Mouse (Mus musculus) lung, postnatal 0 days (tissue): ENCODE data around the gene Pth2. TPM values are rescaled to one million over a fixed set of nuclear protein-coding genes. Genes with fewer than 3 reads are reported as not detected.
A peak's percentile ranks its signal among the peaks of the same experiment; 100 is the strongest.

Experiments used
- ATAC-seq: fragments of 200-750 bp; cut with Nextera tagmentation; 2 replicates; pipeline ENCODE4 v1.8.0; 2017; ENCODE audit warnings: moderate library complexity
- DNase-seq: peaks from one replicate; pipeline ENCODE4 v3.0.0-alpha.2; 2016; ENCODE audit warnings: low spot score
- H3K27ac ChIP-seq: fragments of 300-500 bp; sonication (generic); 2 replicates; pipeline ENCODE4 v1.5.1; 2014; ENCODE audit warnings: antibody characterized with exemption, mild to moderate bottlenecking, low read length, mixed read lengths
- H3K27me3 ChIP-seq: fragments of 300-500 bp; sonication (generic); replicated peaks from 2 replicates; pipeline ENCODE4 v1.6.1; 2014; ENCODE audit warnings: low read length, mixed read lengths; ENCODE audit not compliant: insufficient read depth
- H3K36me3 ChIP-seq: fragments of 300-500 bp; sonication (generic); 2 replicates; pipeline ENCODE4 v1.6.1; 2014; ENCODE audit warnings: low read length, mixed read lengths; ENCODE audit not compliant: insufficient read depth
- H3K4me1 ChIP-seq: fragments of 300-500 bp; sonication (generic); 2 replicates; pipeline ENCODE4 v1.6.1; 2014; ENCODE audit warnings: antibody characterized with exemption, low read depth, low read length, mixed read lengths; ENCODE audit not compliant: insufficient read depth
- H3K4me2 ChIP-seq: fragments of 300-500 bp; sonication (generic); replicated peaks from 2 replicates; pipeline ENCODE4 v1.6.1; 2014; ENCODE audit warnings: low read depth, mild to moderate bottlenecking, low read length, moderate library complexity, mixed read lengths
- H3K4me3 ChIP-seq: fragments of 300-500 bp; sonication (generic); 2 replicates; pipeline ENCODE4 v1.5.1; 2014; ENCODE audit warnings: low read depth, low read length
- H3K9ac ChIP-seq: fragments of 300-500 bp; sonication (generic); replicated peaks from 2 replicates; pipeline ENCODE4 v1.6.1; 2014; ENCODE audit warnings: low read depth, mild to moderate bottlenecking
- H3K9me3 ChIP-seq: fragments of 300-500 bp; sonication (generic); 2 replicates; pipeline ENCODE4 v1.6.1; 2016; ENCODE audit warnings: low read length, mixed read lengths
- CTCF ChIP-seq: IDR thresholded peaks from 2 replicates; pipeline ENCODE4 v1.5.1; 2016; ENCODE audit warnings: antibody characterized with exemption, mild to moderate bottlenecking
- EP300 ChIP-seq: IDR thresholded peaks from 2 replicates; pipeline ENCODE4 v1.6.1; 2016; ENCODE audit warnings: antibody characterized with exemption, mild to moderate bottlenecking, control low read depth
- WGBS: fragments of 180-500 bp; shearing (Covaris S2); extraction: QIAGEN DNeasy Blood & Tissue Kit; methylation state at CpG from one replicate; pipeline ENCODE4 v1.1.7; 2014; 5-methylcytosine and 5-hydroxymethylcytosine counted together
- polyA plus RNA-seq: library from polyadenylated mRNA; unstranded; fragments of >200 nt; fragmentation: Nextera tagmentation; extraction: Ambion mirVana; gene quantifications from 2 replicates; pipeline ENCODE4 v1.2.1, GENCODE M21; 2015

Pth2 gene
- polyA plus RNA-seq, 1 experiment from 2014 or later, result not detected

DNA sequence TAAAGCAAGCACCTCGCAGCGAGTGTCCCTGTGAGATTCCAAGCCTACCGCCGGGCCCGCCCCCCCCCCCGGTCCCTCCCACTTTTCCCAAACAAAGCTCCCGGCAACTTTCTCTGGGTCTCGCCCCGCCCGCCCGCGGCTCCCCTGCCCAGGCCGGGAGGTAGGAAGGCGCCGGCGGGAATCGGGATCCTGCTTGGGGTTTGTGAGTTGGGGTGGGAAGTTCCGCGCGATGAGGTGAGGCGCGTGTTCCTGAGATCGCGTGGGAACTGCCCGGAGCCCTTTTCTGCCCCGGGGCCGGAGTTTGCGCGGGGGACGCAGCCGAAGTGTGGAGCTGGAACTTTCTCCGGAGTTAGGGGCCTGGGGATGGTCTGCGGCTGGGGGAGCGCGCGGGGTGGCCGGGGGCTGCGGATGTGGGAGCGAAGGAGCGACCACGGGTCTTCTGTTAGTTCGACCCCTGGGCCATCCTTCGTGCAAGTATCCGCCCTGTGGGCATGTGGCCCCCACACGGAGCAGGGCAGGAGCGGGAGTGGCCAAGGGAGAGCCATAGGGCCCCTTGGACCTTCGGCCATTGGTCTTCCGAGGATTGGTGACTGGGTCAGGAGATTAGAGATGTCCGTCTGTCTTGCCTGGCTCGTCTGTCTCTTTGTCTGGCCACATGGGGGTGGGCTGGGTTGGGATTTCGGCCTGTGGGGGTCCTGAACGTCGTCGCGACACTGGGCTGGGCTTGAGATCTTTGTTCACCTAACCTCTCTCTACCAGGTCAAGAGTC is 35.1 kb downstream of the Pth2 start, which contains the start of gene Tead2:
Gene Tead2 (plus strand): TSS at position 81 of the 769 bp plus-strand sequence.
- DNase-seq (peak; percentile 65), ATAC-seq (peak; percentile 70)
- H3K9me3 ChIP-seq, result no peaks in the 10 kb centered on the region
- peak within 1 kb of the TSS; percentile 54; the same call in 1 of the 2 replicates for H3K27ac ChIP-seq
- peak within 1 kb of the TSS; percentile 50 for H3K9ac ChIP-seq
- peak within 1 kb of the TSS; percentile 88 for H3K4me2 ChIP-seq
- H3K4me3 ChIP-seq, result peak within 1 kb of the TSS; percentile 77
- no peaks in the 10 kb centered on the region for H3K36me3 ChIP-seq
- peaks cover 4% of the 10 kb centered on the region; the same call in 1 of the 2 replicates for H3K27me3 ChIP-seq
- under 1% methylated on average over 52 of the region's 55 CpGs for WGBS
- TF ChIP-seq CTCF (no peak), EP300 (no peak)
- H3K4me1 ChIP-seq, result peaks cover 4% of the 10 kb centered on the region

DNA sequence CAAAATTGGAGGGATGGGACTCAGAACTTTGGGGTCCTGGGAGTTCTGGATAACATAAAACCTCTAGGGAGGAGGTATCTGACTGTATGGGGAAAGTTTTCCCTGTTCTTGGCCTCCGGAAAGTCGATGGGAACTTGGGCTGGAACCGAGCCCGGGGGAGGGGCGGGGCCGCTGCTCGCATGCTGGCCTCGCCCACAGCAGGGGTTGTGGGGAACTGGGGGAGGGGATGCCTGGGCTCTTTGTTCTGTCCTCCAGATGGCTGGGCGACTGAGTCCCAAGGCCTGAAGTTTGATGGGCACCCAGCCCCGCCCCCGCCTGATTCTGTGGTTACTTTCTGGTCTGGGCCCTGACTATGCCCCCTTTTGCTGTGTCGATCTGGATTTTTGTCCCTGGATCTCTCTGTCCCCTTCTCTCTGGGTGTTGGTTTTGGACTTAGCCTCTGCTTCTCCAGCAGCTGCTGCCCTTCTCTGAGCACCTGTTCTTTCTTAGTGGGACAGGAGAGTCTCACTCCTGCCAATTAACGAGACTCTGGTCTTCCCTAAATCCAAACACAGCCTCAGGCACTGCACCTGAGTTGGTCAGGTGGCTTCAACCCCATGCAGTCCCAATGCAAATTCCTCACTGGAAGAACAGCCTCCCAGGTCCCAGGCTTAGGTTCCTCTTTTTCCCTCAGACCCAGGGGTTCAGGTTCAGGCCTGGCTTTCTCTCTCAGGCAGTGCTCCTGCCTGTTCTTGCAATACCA is 35.8 kb downstream of the Pth2 start:
- no peaks in the 10 kb centered on the region for H3K27me3 ChIP-seq
- no peaks in the 10 kb centered on the region for H3K36me3 ChIP-seq
- no peaks in the 10 kb centered on the region for H3K9me3 ChIP-seq
- peak overlapping the region; percentile 88 for H3K4me2 ChIP-seq
- peak; percentile 79 for DNase-seq
- no peak for TF ChIP-seq CTCF
- TF ChIP-seq EP300, result no peak
- peak overlapping the region; percentile 54; the same call in 1 of the 2 replicates for H3K27ac ChIP-seq
- WGBS, result 4% methylated on average over 13 of the region's 13 CpGs
- peaks cover 4% of the 10 kb centered on the region for H3K4me1 ChIP-seq
- peak overlapping the region; percentile 50; the same call in 1 of the 2 replicates for H3K9ac ChIP-seq
- peak; percentile 66 for ATAC-seq
- H3K4me3 ChIP-seq, result peak overlapping the region; percentile 77

GRCm38 (mm10) chr7:45221680-45222079 is 40.9 kb downstream of the Pth2 start:
- Histone ChIP-seq H3K27me3 (no peaks in the 10 kb centered on the region), H3K4me2 (no peak overlapping the region), H3K27ac (no peak overlapping the region), H3K9ac (no peak overlapping the region), H3K4me1 (peaks cover 4% of the 10 kb centered on the region; the same call in 1 of the 2 replicates), H3K36me3 (peaks cover 5% of the 10 kb centered on the region; the same call in 1 of the 2 replicates), H3K4me3 (no peak overlapping the region), H3K9me3 (no peaks in the 10 kb centered on the region)
- ATAC-seq (no peak), DNase-seq (no peak)
- TF ChIP-seq EP300, result no peak
- TF ChIP-seq CTCF, result no peak
- 83% methylated on average over 2 of the region's 2 CpGs for WGBS

GRCm38 (mm10) chr7:45224826-45225225 is 44.0 kb downstream of the Pth2 start:
- no peak for DNase-seq
- 88% methylated on average over 7 of the region's 7 CpGs for WGBS

DNA sequence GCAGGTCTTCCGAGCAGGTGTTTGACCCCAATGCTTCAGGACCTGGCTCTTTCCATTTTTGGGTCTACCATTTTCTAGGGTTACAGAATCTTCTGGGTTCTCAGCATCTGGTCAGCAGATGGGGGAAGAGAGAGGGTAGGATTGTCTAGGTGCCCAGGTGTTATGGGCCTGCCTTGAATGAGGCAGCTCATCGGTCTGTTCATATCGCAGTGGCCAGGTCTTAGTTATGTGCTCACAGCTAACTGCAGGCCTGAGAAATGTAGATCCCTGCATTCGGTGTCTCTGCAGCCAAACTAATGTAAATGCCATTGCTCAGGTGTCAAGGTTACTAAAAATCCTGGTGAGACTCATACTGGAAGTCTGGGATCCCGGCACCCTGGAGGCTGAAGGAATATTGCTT is 45.6 kb downstream of the Pth2 start:
- H3K4me1 ChIP-seq, result no peaks in the 10 kb centered on the region
- no peaks in the 10 kb centered on the region for H3K27me3 ChIP-seq
- TF ChIP-seq EP300, result no peak
- DNase-seq (no peak), ATAC-seq (no peak)
- no peak overlapping the region for H3K4me2 ChIP-seq
- peaks cover 12% of the 10 kb centered on the region; the same call in 1 of the 2 replicates for H3K36me3 ChIP-seq
- H3K27ac ChIP-seq, result no peak overlapping the region
- no peak overlapping the region for H3K4me3 ChIP-seq
- no peaks in the 10 kb centered on the region for H3K9me3 ChIP-seq
- no peak overlapping the region for H3K9ac ChIP-seq
- 95% methylated on average over 5 of the region's 5 CpGs for WGBS

More at GRCm38 (mm10) chr7:45224826-45225225, 44.0 kb downstream of the Pth2 start:
- no peak overlapping the region for H3K9ac ChIP-seq
- H3K27ac ChIP-seq, result no peak overlapping the region
- no peaks in the 10 kb centered on the region for H3K9me3 ChIP-seq
- ATAC-seq, result no peak
- no peak for TF ChIP-seq EP300
- TF ChIP-seq CTCF, result no peak
- peaks cover 12% of the 10 kb centered on the region; the same call in 1 of the 2 replicates for H3K36me3 ChIP-seq
- H3K4me1 ChIP-seq, result no peaks in the 10 kb centered on the region
- H3K4me2 ChIP-seq, result no peak overlapping the region
- no peak overlapping the region for H3K4me3 ChIP-seq
- no peaks in the 10 kb centered on the region for H3K27me3 ChIP-seq

GRCm38 (mm10) chr7:45228548-45228947 is 47.8 kb downstream of the Pth2 start:
- Histone ChIP-seq H3K9me3 (no peaks in the 10 kb centered on the region), H3K9ac (no peak overlapping the region), H3K27me3 (no peaks in the 10 kb centered on the region), H3K4me1 (no peaks in the 10 kb centered on the region), H3K27ac (no peak overlapping the region), H3K4me3 (no peak overlapping the region), H3K4me2 (no peak overlapping the region), H3K36me3 (peaks cover 14% of the 10 kb centered on the region; the same call in 1 of the 2 replicates)
- no peak for ATAC-seq
- WGBS, result 89% methylated on average over 18 of the region's 18 CpGs
- no peak for DNase-seq
- TF ChIP-seq EP300, result no peak
- no peak for TF ChIP-seq CTCF
